Mouse (Mus musculus): ENCODE results near the gene Irf2bpl. TPM values are rescaled to one million over a fixed set of nuclear protein-coding genes. Genes with fewer than 3 reads are reported as not detected.

The Irf2bpl gene
- total RNA-seq, 2 experiments from 2014 or later: 64.9 to 65.1 TPM

DNA sequence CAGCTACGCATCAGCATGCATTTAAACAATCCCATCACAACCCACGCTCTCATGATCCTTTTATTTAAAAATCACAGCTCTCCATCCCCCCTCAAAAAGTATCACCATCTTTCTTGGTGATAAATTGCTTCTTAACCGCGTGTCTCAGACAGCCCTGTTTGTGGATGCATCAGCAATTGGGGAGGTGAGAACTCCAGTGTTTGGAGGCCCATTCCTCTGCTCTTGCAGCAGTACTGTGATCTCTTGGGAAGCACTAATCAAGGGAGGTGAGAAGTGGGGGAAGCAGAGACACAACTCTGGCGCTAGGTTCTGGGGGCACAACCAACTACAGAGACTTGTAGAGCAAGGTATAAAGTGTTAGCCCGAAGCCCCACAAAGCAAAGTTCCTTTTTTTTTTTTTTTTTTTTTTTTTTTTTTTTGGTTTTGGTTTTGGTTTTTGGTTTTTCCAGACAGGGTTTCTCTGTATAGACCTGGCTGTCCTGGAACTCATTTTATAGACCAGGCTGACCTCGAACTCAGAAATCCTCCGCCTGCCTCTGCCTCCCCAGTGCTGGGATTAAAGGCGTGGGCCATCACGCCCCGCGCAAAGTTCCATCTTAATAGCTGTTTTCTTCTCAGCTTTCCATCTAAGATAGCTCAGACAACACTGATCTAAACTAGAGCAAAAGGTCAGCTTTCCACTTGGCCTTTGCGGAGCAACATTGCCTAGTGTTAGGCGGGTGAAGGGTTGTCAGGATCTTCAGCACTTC, 3.0 kb upstream of the Irf2bpl start:
- DNase-seq (ENCODE audit: low spot score in 2 of 2): no peak

DNA sequence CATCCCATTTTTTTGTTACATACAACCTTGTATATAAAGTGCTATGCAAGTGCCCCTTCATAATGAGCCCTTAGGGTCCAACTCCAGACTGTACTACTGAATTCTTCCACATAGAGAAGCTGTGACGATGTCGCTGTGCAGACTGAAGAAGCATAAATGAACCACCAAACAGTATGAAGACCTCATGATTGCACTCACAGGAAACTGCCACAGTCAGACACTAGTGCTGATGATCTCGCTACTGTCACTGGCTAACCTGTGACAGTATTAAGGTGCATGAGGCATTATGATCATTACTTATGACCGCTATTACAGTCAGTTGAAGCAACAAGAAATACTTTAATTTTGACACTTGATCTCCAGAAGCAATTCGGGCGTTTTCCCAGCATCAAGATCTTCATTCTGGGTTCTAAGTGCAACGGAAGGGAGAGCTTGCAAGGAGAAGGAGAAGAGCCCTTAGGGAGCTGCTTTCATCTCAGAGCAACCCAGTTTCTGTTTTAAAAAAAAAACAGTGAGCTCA, 1.9 kb upstream of the Irf2bpl start:
- DNase-seq (ENCODE audit: low spot score in 2 of 2): no peak

DNA sequence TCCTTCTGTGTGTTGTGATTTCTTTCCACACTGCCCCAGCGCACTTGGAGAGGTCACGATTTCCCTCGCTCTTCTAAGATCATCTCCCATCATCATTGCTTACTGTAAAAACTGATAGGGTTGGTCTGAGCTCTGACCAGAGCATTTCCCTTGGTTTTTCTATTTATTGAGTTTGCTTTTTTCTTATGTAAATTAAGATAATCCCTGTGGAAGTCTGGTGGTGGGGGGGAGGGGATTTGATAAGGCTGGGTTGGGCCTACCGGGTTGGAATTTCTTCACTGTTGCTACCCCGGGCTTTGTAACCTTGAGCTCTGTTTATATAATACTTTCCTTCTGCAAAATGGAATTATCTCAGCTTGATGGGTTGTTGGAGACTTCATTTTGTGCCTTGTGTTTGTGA, 1.1 kb upstream of the Irf2bpl start:
- DNase-seq (ENCODE audit: low spot score in 2 of 2): no peak

DNA sequence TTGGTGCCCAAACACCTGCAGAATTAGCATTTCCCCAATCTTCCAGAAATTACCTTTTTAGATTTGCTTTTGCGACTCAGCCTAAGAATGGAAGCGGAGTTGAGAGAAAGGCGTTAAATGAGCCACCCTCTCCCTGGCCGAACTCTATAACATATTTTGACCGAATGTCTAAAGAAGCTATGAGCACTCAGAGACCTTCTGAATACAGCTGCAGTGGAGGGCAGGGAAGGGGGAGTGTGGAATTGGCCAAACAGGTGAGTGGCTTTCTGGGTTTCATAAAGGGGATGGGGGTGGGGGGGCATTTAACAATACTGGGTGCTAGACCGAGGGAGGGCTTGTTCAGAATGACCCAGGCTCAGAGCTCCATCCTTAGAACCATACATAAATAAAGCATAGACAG, 738 bp upstream of the Irf2bpl start:
- DNase-seq (ENCODE audit: low spot score in 2 of 2): no peak

DNA sequence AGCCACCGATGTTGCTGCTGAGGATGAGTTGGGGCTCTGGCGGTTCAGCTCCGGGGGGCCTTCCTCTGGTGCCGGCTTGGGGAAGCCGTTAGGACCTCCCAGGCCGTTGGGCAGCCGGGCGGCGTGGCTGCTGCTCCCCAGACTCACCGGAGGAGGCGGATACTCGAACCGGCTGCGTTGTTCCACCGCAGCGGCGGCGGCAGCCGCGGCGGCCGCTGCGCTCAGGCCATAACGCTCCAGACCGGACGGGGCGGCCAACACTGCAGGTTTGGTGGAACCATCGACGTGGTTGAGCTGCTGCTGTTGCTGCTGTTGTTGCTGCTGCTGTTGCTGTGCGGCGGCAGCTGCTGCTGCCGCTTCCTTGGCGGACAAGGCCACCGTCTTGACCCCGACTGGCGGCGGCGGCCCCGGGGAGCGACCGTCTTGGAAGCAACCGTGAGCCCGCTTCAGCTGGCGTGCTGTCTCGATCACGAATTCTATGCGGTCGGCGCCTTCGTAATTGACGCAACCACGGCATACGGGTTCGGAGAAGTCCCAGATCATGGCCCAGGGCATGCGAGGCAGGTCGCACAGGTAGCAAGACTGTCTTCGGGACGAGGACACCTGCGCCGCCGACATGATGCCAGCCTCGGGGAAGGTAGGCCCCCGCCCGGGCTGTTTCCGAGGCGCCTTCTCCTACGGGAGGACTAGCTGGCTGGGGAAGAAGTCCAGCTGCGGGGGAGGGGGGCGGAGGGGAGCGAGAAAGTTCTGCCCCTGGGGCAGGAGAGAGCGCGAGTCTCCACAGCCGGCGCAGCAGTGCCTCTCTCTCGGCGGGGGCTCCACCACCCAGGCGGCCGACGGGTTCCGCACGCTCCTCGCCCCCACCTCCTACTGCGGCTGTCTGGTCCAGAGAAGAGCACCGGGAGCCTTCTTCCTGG, 1.1 kb downstream of the Irf2bpl start:
- DNase-seq (ENCODE audit: low spot score in 2 of 2): peak in 1 of 2 experiments; percentile 64

DNA sequence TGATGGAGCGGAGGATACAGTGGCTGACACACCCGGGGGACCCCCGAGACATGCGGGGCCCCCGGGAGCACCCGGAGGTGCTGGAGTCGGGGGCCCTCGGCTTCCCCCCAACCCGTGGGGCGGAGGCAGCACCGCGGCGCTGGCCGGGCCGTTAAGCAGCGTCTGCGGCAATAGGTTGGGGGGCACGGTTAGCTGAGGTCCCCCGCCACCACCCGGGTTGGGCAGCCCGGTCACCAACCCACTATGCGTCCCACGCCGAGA, 1.6 kb downstream of the Irf2bpl start:
- DNase-seq (ENCODE audit: low spot score in 2 of 2): peak in 1 of 2 experiments; percentile 76

DNA sequence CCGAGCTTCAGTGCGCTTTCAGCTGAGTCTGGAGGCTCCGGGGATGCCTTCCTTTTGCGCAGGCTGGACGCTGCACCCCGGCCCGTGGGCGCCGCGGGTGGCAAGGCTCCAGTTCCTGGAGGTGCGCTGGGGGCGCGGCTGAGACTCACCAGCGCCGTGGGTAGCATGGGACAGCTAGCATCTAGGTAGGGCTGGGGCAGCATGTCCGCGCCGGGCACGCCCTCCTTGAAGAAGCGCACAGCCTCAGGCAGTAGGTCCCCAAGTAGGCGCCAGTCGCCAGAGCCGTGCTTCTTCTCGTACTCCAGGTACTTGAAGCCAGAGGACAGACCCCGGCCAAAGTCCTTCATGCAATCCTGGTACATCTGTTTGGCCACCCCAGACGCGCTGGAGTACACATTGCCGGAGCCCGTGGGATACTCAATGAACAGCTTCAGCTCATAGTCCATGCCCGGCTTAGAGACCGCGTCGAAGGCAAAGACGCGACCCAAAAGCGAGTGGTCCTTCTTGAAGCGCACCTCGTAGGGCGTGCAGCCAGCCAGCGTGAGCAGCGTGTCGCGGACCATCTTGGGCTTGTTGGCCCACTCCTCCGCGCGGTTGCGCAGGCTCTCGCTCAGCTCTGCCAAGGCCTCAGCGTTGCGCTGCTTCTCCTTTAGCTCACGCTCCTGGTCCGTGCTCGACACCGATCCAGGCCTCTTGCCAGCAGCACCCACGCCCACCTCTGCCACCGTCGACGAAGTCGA, 2.1 kb downstream of the Irf2bpl start:
- peak in 1 of 2 experiments; percentile 79 for DNase-seq (ENCODE audit: low spot score in 2 of 2)

DNA sequence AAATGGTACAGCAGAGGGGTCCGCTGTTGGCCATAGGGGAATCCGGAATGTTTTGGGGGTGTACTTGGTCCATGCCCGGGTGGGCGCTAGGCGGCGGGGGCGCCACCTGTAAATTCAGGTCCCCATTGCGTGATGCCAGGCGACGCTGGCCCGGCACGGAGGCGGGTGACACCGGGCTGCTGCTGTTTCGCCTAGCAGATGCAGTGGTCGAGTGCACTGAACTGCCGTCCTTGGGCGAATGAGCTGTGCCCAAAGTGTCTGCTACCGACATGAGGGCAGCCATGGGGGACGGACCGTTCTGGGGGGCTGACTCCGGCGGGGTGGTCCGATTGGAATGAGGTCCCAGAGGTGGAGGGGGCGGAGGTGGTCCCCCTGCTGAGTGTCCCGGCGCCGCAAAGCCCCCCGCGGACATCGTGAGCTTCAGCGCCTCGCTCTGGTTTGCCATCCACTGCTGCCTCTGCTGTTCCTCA, 2.8 kb downstream of the Irf2bpl start:
- no peak for DNase-seq (ENCODE audit: low spot score in 2 of 2)

DNA sequence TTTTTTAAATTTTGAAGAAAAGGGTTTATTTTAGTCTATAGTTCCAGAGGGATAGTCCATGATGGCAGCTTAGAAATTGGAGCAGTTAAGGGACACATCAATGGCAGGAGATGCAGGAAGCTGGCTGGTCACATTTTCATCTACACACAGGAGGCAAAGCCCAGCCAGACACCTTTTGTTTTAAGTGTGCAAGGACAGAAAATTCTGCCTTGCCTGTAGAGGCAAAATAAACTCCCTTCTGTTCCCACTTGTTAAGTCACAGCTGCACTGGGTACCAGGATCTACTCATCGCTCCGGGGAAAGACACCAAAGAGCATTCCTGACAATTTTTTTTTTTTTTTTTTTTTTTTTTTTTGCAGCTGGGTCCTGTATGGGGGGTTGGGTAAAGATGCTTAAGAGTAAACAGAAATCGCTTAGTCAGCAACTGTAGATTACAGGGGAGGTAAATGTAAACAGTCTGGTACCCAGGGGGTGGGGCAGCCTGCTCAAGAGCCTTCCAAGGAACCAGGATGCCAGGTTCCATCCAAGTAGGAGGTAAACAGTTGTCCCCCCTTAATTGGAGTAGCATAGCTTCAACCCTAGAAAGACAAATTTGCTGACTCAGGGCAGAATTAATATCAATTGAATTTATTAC, 4.4 kb downstream of the Irf2bpl start:
- no peak for DNase-seq (ENCODE audit: low spot score in 2 of 2)

DNA sequence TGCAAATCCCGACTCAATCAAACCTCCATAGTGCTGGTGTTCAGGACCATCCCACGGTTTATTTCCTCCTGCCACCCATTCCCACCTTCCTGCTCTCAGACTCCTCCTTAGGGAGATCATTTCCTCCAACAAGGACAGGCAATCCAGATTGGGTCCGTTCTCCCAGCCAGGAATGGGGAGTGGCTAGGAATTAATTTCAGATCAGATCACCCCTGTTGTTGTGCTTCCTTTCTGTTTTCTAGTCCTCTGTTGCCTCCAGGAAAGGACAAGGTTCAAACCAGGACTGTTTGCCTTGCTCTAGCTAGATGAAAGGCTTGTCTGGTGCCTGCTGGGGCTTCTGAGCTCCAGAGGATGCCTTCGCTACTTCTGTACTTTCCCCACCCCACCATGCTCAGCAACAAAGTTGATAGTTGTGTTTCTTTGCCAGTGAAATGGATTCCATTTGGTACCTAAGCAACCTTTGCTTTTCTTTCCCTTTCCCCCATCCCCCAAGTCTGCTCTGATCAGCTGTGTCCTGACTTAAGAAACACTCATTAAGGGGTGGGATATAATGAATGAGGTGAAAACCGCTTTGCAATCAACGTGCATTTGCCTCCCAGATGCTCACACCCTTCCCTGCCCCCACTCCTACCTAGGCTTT, 5.0 kb downstream of the Irf2bpl start:
- no peak for DNase-seq (ENCODE audit: low spot score in 2 of 2)

DNA sequence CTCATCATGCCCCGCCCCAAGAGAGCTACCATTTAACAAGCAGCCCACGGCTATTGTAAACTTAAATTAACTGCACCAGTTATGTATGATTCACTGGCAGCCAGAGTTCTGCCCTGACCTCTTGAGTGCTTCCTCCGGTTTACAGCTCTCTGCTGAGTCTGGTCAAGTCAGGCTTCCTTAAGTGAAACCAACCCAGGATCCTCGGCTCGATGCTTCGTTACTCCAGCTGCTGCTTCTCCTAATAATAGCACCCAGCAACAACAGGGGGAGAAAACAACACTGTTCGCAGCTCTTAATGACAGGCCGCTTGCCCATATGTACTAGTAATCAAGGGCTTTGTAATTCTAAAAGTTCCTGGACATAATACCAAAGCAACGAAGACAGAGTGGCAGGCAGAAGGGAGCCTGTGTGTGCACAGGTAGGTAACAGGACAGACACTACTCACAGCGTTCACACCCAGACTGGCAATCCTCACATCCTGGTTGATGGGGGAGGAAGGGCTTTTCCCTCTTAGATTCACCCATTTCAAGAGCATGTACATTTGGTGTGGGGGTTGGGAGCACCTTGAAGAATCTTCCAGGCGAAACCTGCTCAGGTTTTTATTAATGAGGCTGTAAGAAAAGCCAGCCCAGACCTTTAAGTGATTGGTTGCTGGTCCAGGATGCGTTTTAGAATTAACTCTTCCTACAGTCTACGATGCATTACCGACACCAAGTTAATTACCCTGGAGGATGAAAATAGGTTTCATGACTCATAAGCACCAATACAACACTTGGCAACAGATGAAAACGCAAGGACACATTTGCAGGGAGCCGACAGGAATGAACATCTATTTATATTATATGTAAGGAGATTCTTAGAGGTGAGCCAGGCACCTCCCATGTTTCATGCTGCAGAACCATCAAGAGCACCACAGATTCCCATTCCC, 5.9 kb downstream of the Irf2bpl start:
- no peak for DNase-seq (ENCODE audit: low spot score in 2 of 2)

DNA sequence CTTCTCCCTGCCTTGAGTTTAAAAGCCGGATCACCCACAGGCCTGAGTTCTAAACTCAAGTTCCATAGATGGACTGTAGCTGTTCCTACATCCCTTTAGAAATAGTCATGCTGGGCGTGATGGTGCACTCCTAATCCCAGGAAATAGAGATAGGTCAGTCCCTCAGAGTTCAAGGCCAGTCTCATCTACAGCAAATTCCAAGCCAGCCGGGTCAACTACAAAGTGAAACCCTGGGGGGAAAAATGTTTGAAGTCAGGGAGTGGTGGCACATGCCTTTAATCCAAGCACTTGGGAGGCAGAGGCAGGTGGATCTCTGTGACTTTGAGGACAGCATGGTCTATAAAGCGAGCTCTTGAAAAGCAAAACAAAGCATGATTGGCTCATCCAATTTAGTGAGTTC, 7.6 kb downstream of the Irf2bpl start:
- DNase-seq (ENCODE audit: low spot score in 2 of 2): no peak

DNA sequence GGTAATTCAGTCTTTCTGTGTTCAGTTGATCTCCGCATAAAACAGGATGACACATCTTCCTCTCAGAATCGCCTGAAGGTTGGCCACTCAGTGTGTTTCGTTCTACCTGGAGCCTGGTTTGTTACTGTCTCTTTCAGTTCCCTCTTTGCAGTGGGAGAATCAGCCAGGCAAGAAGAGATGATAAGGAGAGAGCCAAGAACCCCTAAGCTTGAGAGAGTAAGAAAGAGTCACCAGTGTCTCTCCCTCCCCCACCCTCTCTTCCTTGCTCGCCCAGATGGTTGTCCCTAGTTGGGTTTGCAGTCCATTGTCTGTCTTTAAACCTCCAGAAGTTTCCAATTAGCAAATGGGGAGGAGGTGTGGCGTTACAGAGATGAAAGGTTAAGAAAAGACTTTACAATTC, 8.5 kb downstream of the Irf2bpl start:
- no peak for DNase-seq (ENCODE audit: low spot score in 2 of 2)

DNA sequence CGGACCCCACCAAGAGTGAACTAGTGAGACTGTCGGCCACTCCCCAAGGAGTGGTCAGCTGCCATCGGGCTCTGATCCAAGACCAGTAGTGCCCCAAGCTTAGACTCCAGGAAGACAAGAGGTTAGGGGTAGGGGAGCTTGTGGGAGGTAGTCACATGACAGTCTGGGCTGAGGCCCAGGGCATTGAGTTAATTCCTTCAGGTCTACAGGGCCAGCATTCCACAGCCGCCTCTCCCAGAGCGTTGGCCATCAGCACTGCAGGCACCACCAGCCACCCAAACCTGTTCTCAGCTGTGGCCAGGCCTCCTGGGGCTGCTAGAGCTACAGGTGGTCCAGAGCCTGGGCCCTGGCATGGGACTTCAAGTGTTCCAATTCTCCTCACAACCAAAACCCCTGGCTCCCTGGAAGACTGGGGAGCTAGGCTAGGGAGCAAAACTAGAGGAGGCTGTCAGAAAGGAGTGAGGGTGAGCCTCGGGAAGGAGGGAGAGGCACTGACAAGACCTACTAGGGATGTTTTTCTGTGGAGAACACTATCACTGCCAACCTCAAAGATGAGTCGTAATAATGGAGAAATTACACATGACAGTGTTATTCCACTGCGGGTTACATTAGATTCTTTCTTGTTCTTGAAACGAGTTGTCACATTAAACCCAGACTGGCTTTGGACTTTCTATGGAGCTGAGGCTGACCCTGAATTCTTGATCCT, 12.1 kb downstream of the Irf2bpl start:
- no peak for DNase-seq (ENCODE audit: low spot score in 2 of 2)

DNA sequence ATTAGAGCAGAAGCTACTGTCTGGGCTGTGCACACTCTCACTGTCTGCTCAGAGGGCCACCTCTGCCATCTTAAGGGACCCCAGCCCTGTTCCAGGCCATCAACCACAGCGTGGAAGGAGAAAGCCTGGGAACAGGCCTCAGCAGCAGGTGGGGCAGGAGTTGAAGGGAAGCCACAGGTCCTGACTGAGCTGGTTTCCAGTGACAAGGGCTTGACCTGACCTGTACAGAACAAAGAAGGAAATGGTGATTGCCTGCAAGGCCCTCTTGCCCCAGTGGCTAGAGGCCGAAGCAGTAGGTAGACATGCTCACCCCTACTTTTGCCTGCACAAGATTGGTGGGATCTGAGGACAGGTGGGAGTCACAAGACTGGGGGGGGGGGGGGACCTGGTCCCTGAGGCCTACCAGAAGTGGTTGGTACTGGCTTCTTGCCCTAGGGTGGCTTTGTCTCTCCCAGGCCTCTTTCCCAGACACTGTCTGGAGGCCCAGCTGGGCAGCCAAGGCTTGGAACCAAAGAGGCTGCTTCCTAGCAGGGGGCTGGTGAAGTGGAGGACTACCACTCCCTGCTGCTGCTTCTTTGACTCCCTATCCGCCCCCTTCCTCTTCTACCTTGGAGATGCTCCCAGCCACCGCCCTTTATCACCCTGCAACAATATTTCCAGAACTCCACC, 12.8 kb downstream of the Irf2bpl start:
- DNase-seq (ENCODE audit: low spot score in 2 of 2): no peak

DNA sequence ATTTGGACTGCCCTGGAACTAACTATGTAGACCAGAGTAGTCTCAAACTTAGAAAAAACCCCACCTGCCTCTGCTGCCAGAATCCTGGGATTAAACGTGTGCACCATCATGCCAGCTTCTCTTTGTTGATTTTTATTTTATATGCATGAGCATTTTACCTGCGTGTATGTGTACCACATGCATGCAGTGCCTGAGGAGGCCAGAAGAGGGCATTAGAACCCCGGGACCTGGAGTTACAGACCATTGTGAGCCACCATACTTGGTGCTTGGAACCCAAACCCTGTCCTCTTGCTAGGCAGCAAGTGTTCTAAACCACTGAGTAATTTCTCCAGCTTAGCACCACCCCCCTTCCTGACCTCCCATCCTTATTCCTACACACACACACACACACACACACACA, 13.6 kb downstream of the Irf2bpl start:
- DNase-seq (ENCODE audit: low spot score in 2 of 2): no peak

DNA sequence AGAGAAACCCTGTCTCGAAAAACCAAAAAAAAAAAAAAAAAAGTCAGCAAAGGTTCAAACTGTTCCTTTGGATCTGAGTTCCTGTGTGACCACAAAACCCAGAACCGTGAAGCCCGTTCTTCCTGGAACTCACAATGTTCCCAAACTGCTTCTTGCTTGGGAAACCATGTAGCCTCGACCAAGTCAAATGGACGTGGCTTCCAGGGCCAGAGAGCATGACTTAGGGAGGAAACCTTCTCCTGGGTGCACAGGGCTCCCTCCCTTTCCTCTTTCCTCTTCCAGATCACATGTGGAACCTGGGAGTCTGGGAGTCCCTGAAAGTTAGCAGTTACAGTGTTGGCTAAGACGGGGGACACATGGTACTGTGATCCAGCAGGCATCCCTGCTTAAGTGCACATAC, 14.8 kb downstream of the Irf2bpl start:
- DNase-seq (ENCODE audit: low spot score in 2 of 2): no peak
